Mouse (Mus musculus) megakaryocyte, embryonic 14.5 days (primary cell): Measurements from ENCODE around the gene Plcl1.

Experiments used
- FLI1 ChIP-seq: IDR thresholded peaks from 2 replicates; pipeline ENCODE4 v1.6.1; 2012; ENCODE audit warnings: low read length, inconsistent platforms, mixed read lengths
- GATA1 ChIP-seq: IDR thresholded peaks from 3 replicates; pipeline ENCODE4 v1.6.1; 2012; ENCODE audit warnings: mixed read lengths, low read length, inconsistent platforms, borderline replicate concordance

DNA sequence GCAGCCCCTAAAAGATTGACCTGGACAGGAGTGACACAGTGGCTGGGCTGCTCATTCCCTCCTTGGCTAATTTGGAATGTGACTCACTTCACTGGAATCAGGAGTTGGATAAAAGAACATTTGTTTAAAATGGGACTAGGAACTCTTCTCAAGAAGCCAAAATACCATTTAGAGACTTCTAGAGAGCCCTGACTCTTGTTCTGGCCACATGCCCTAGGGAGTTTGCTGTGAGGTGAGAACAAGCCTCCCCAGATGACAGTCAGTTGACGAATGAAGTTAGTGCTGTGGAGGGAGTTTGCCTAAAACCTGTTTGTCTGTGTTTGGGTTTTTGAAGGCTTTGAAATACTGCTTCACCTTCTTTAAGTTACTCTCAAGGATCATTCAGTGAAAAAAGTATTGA lies 128.1 kb downstream of the Plcl1 start:
- TF ChIP-seq GATA1 (no peak), FLI1 (no peak)
